Mouse (Mus musculus) neural tube, embryonic 12.5 days (tissue): ENCODE data around the gene Plpp2. TPM values are rescaled to one million over a fixed set of nuclear protein-coding genes. Genes with fewer than 3 reads are reported as not detected.

Source experiments
- ATAC-seq: fragments of 200-750 bp; cut with Nextera tagmentation; 2 replicates; pipeline ENCODE4 v1.8.0; 2017; ENCODE audit warnings: low read depth, mild to moderate bottlenecking, moderate TSS enrichment, moderate library complexity; ENCODE audit not compliant: low FRiP score
- H3K27ac ChIP-seq: fragments of 300-500 bp; sonication (generic); 2 replicates; pipeline ENCODE4 v1.5.1; 2016
- H3K27me3 ChIP-seq: fragments of 300-500 bp; sonication (generic); replicated peaks from 2 replicates; pipeline ENCODE4 v1.6.1; 2016; ENCODE audit warnings: mild to moderate bottlenecking
- H3K36me3 ChIP-seq: fragments of 300-500 bp; sonication (generic); 2 replicates; pipeline ENCODE4 v1.6.1; 2016; ENCODE audit warnings: mild to moderate bottlenecking
- H3K4me1 ChIP-seq: fragments of 300-500 bp; sonication (generic); 2 replicates; pipeline ENCODE4 v1.6.1; 2016
- H3K4me2 ChIP-seq: fragments of 300-500 bp; sonication (generic); replicated peaks from 2 replicates; pipeline ENCODE4 v1.6.1; 2016; ENCODE audit warnings: mild to moderate bottlenecking
- H3K4me3 ChIP-seq: fragments of 300-500 bp; sonication (generic); 2 replicates; pipeline ENCODE4 v1.5.1; 2016
- H3K9ac ChIP-seq: fragments of 300-500 bp; sonication (generic); 2 replicates; pipeline ENCODE4 v1.6.1; 2016; ENCODE audit warnings: mild to moderate bottlenecking
- H3K9me3 ChIP-seq: fragments of 300-500 bp; sonication (generic); 2 replicates; pipeline ENCODE4 v1.6.1; 2016; ENCODE audit warnings: mild to moderate bottlenecking
- WGBS: fragments of 180-500 bp; shearing (Covaris S2); methylation state at CpG from one replicate; pipeline ENCODE4 v1.1.7; 2016; 5-methylcytosine and 5-hydroxymethylcytosine counted together
- microRNA-seq: library from miRNA; unstranded; fragments of <30 nt; microRNA quantifications from one replicate; pipeline ENCODE4, GENCODE M21; 2017
- polyA plus RNA-seq: library from polyadenylated mRNA; unstranded; fragments of >200 nt; fragmentation: Nextera tagmentation; extraction: Ambion mirVana; gene quantifications from 2 replicates; pipeline ENCODE4 v1.2.1, GENCODE M21; 2016

Plpp2 gene
- polyA plus RNA-seq, 1 experiment from 2014 or later: 17.9 TPM

DNA sequence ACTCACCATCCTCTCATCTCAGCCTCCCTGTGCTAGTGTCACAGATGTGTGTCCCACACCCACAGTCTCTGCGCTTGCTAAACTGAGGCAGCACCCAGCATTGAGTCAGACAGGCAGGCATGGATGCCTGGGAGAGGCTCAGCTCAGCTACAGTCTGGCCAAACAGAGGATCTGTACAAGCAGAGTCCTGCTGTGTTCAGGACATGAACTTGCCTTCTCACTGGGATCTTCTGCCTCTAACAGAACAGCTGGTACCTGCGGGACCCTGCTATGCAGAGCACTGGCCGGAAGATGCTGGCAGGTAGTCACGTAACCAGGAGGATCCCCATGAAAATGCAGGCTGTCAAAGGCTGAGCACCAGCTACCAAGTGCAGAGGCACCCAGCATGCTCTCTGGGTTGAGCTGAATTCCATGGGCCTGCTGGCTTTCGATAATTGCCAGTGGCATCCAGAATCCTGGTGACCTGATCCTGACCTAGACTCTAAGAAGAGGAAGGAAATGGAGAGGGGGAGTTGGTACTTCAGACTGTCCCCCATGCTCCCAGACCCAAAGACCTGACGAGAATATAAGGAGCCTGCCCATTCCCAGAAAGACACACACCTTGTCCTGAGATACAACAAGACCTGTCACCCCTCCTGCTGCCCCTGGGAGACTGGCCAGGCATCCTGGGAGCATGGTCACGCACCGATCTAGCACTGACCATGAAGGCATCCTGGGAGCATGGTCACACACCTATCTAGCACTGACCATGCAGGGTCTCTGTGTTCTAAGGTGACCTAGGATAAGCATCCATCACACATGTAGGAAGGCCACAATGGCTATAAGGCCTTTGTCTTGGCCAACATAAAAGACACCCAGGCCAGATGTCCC lies 7.9 kb downstream of the Plpp2 start:
- Histone ChIP-seq H3K27ac (no peak overlapping the region), H3K4me3 (no peak overlapping the region), H3K4me2 (no peak overlapping the region), H3K4me1 (no peaks in the 10 kb centered on the region), H3K27me3 (no peaks in the 10 kb centered on the region), H3K36me3 (0 out of 2 replicates have a peak, but pooled peaks cover 4% of the 10 kb centered on the region), H3K9ac (no peak overlapping the region), H3K9me3 (no peaks in the 10 kb centered on the region)
- 90% methylated on average over 8 of the region's 8 CpGs for WGBS
- ATAC-seq: no peak

DNA sequence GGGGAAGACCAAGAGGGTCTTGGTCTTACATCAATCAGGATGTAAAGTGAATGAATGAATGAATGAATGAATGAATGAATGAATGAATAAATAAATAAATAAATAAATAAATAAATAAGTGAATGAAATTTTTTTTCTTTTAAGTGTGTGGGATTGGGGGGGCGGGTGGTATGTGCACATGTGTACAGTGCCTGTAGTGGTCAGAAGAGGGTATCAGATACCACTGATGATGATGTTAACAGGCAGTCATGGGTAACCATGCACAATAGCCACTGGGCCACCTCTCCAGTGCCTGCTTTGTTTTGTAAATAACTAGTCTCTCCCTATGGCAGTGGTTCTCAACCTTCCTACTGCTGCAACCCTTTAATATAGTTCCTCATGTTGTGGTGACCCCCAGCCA lies 9.2 kb downstream of the Plpp2 start:
- WGBS: 80% methylated on average over 1 of the region's 1 CpGs
- Histone ChIP-seq H3K4me3 (no peak overlapping the region), H3K4me1 (no peaks in the 10 kb centered on the region), H3K36me3 (0 out of 2 replicates have a peak, but pooled peaks cover 4% of the 10 kb centered on the region), H3K27ac (no peak overlapping the region), H3K9ac (no peak overlapping the region), H3K27me3 (no peaks in the 10 kb centered on the region), H3K9me3 (no peaks in the 10 kb centered on the region), H3K4me2 (no peak overlapping the region)
- no peak for ATAC-seq

DNA sequence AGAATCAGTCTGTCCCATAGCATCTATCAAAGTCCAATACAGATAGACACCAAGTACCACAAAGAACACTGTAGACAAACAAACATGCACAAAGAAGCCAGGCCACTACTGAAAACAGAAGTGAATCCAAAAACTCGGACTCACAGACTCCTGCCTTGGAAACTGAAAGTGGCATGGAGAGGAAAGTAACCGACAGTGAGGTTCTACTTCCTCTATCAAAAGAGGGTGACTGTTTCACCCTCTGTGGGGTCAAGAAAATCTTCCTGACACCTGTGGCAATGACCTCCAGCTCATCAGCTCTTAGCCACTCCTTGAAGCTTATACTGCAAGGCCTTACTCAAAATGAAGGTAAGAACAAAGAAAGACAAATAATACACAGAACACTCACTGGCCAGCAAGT lies 26.9 kb downstream of the Plpp2 start:
- H3K9me3 ChIP-seq: no peaks in the 10 kb centered on the region
- H3K27me3 ChIP-seq: no peaks in the 10 kb centered on the region
- H3K36me3 ChIP-seq: no peaks in the 10 kb centered on the region
- H3K4me3 ChIP-seq: no peak overlapping the region
- H3K4me1 ChIP-seq: no peaks in the 10 kb centered on the region
- ATAC-seq: no peak
- WGBS: 90% methylated on average over 2 of the region's 2 CpGs
- no peak overlapping the region for H3K27ac ChIP-seq
- H3K4me2 ChIP-seq: no peak overlapping the region
- no peak overlapping the region for H3K9ac ChIP-seq

DNA sequence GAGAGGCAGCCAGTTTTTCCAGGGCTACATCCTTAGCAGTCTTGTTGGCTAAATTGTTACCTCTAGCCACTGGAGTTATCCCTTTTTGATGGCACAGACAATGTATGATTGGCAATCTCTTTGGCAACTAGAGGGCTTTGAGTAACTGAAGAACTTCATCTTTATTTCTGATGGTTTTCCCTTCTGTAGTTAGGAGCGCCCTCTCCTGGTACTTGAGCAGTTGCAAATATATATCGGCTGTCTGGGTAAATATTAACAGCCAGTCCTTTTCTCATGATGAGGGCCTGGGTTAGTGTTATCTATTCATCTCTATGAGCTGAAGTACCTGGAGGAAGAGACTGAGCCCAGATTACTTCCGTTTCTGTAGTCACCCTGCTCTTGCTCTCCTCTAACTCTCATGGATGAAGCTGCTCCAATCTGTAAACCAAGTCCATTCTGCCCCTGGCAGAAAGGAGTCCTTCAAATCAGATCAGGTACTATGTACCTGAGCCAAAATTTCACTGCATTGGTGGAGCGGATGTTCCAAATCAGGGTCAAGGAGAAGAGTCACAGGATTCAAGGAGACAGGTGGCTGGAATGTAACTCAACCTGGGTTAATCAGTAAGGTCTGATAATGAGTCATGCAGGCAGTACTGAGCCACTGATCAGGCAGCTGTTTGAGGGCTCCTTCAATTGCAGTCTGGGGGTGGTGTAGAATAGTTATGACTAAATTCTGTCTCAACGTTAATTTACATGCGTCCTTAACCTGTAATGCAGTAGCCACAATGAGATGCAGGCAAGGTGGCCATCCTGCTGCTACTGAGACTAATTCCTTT lies 30.6 kb downstream of the Plpp2 start:
- Histone ChIP-seq H3K4me2 (no peak overlapping the region), H3K36me3 (no peaks in the 10 kb centered on the region), H3K9ac (no peak overlapping the region), H3K4me3 (no peak overlapping the region), H3K9me3 (no peaks in the 10 kb centered on the region), H3K27ac (no peak overlapping the region), H3K4me1 (no peaks in the 10 kb centered on the region), H3K27me3 (no peaks in the 10 kb centered on the region)
- 69% methylated on average over 6 of the region's 6 CpGs for WGBS
- no peak for ATAC-seq

DNA sequence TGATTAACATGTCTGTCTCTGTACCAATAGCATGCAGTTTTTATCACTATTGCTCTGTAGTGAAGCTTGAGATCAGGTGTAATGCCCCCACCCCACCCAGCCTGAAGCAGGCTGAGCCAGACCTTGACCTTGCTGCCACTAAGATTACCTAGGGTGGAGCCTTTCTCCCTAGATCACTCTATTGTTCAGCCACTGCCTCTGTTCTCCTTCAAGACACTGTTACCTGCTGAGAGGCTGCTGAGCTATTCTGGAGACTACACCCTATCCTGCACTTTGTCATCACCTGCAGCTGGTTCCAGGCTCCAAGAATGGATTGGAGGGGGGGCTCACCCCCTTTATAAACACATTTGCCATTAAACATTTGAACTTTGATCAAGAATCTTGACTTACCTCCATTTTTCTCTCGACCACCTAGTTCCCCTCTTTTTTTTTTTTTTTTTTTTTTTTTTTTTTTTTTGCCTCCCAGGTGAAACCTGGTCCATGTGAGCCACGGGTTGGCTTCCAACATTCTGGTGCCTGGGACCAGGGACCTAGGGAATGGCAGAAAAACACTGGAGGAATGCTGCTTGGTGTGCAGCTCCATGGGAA lies 36.8 kb downstream of the Plpp2 start:
- no peaks in the 10 kb centered on the region for H3K36me3 ChIP-seq
- no peak overlapping the region for H3K4me3 ChIP-seq
- no peaks in the 10 kb centered on the region for H3K9me3 ChIP-seq
- no peak overlapping the region for H3K27ac ChIP-seq
- 56% methylated on average over 2 of the region's 2 CpGs for WGBS
- ATAC-seq: no peak
- H3K4me1 ChIP-seq: no peaks in the 10 kb centered on the region
- no peaks in the 10 kb centered on the region for H3K27me3 ChIP-seq
- H3K9ac ChIP-seq: no peak overlapping the region
- H3K4me2 ChIP-seq: no peak overlapping the region

DNA sequence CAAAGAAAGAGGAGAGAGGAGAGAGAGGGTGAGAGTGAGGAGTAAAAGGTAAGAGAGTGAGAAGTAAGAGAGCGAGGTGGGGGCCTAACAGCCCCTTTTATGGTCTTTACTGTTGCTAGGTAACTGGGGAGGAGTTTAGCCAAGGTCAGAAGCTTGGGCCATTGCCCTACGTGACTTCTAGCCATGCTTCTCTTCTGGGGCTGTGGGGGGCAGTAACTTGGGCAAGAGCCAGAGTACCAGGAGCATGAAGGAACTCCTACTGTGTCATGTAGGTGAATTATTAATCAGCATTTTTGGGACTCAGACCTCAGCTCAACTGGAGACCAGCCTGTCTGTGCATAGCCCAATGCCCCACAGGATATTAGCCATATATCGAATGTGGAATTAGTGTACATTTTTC lies 37.7 kb downstream of the Plpp2 start:
- Histone ChIP-seq H3K4me2 (no peak overlapping the region), H3K9ac (no peak overlapping the region), H3K36me3 (no peaks in the 10 kb centered on the region), H3K4me3 (no peak overlapping the region), H3K4me1 (no peaks in the 10 kb centered on the region), H3K9me3 (no peaks in the 10 kb centered on the region), H3K27me3 (no peaks in the 10 kb centered on the region), H3K27ac (no peak overlapping the region)
- no peak for ATAC-seq
- WGBS: 60% methylated on average over 3 of the region's 3 CpGs

Small RNA genes within 50 kb of the gene (microRNA-seq; reads per million reads assigned to microRNA genes)
- gene Mir6909: not detected

Other genes with a start within 250 kb of the Plpp2 start
- gene Vmn2r82, start 177.3 kb downstream of the Plpp2 start, polyA plus RNA-seq: not detected in 2 replicates
- not detected in 2 replicates for gene Vmn2r83, start 65.1 kb downstream of the Plpp2 start, polyA plus RNA-seq
- gene Mier2, start 21.4 kb upstream of the Plpp2 start, polyA plus RNA-seq: 67.4 and 69.5 TPM in 2 replicates
- gene Theg, start 53.5 kb upstream of the Plpp2 start, polyA plus RNA-seq: not detected in 2 replicates
- 0.09 TPM in 1 of 2 replicates, not detected in the other for gene C2cd4c, start 80.2 kb upstream of the Plpp2 start, polyA plus RNA-seq
- gene Shc2, start 104.1 kb upstream of the Plpp2 start, polyA plus RNA-seq: 35.5 and 43.9 TPM in 2 replicates
- not detected in 2 replicates for gene Odf3l2, start 111.9 kb upstream of the Plpp2 start, polyA plus RNA-seq
- 1.1 and 2.0 TPM in 2 replicates for gene Madcam1, start 130.8 kb upstream of the Plpp2 start, polyA plus RNA-seq
- gene Tpgs1, start 135.6 kb upstream of the Plpp2 start, polyA plus RNA-seq: 75.2 and 79.6 TPM in 2 replicates
- gene Cdc34, start 148.4 kb upstream of the Plpp2 start, polyA plus RNA-seq: 136 and 141 TPM in 2 replicates
- gene Gzmm, start 155.2 kb upstream of the Plpp2 start, polyA plus RNA-seq: 0.65 and 1.4 TPM in 2 replicates
- 634 and 639 TPM in 2 replicates for gene Bsg, start 170.7 kb upstream of the Plpp2 start, polyA plus RNA-seq
- 0.61 and 0.79 TPM in 2 replicates for gene Hcn2, start 182.8 kb upstream of the Plpp2 start, polyA plus RNA-seq
- gene Polrmt, start 212.8 kb upstream of the Plpp2 start, polyA plus RNA-seq: 44.7 and 44.9 TPM in 2 replicates
- 0.55 and 1.2 TPM in 2 replicates for gene Fgf22, start 221.3 kb upstream of the Plpp2 start, polyA plus RNA-seq
- 115 and 118 TPM in 2 replicates for gene Rnf126, start 233.2 kb upstream of the Plpp2 start, polyA plus RNA-seq
- gene Fstl3, start 243.5 kb upstream of the Plpp2 start, polyA plus RNA-seq: 1.5 and 2.0 TPM in 2 replicates